Mouse (Mus musculus) right cerebral cortex, postnatal 25 days (tissue): ENCODE results near the gene Letm1.
A peak's percentile ranks its signal among the peaks of the same experiment; 100 is the strongest.

Experiments
- DNase-seq: peaks from one replicate; pipeline ENCODE4 v3.0.0; 2022

The Letm1 gene

GRCm38 (mm10) chr5:33782345-33782998, at the start of gene Letm1:
Letm1 (minus strand) TSS chr5:33782817.
- DNase-seq = peak; percentile 96

GRCm38 (mm10) chr5:33830832-33831231, 48.2 kb upstream of the Letm1 start:
- DNase-seq = no peak

- no peak for DNase-seq
These were observed 47.3 kb upstream of the Letm1 start for GRCm38 (mm10) chr5:33829958-33830357.

- DNase-seq = no peak
These were observed 45.5 kb upstream of the Letm1 start for GRCm38 (mm10) chr5:33828107-33828506.

- no peak for DNase-seq
These were observed 43.4 kb upstream of the Letm1 start for GRCm38 (mm10) chr5:33826001-33826400.

GRCm38 (mm10) chr5:33822456-33822855, 39.8 kb upstream of the Letm1 start:
- DNase-seq = no peak

GRCm38 (mm10) chr5:33821901-33822427, 39.3 kb upstream of the Letm1 start:
- DNase-seq = no peak

GRCm38 (mm10) chr5:33820733-33821621, 38.4 kb upstream of the Letm1 start:
- DNase-seq = peak; percentile 42

GRCm38 (mm10) chr5:33819876-33820732, 37.5 kb upstream of the Letm1 start, which contains the start of gene Nsd2:
Nsd2 (plus strand) TSS chr5:33820725.
- DNase-seq = peak; percentile 96

GRCm38 (mm10) chr5:33819141-33819875, 36.7 kb upstream of the Letm1 start:
- DNase-seq = peak; percentile 52

GRCm38 (mm10) chr5:33818104-33818503, 35.5 kb upstream of the Letm1 start:
- DNase-seq = no peak

GRCm38 (mm10) chr5:33816008-33816725, 33.5 kb upstream of the Letm1 start:
- DNase-seq = no peak

- no peak for DNase-seq
These were observed 28.9 kb upstream of the Letm1 start for GRCm38 (mm10) chr5:33811519-33811918.

- no peak for DNase-seq
These were observed 20.7 kb upstream of the Letm1 start for GRCm38 (mm10) chr5:33803337-33803736.

GRCm38 (mm10) chr5:33791912-33792643, 9.5 kb upstream of the Letm1 start:
- DNase-seq = no peak

GRCm38 (mm10) chr5:33782999-33783390, 378 bp upstream of the Letm1 start:
- no peak for DNase-seq

- DNase-seq = no peak
These were observed 663 bp downstream of the Letm1 start for GRCm38 (mm10) chr5:33781964-33782344.

GRCm38 (mm10) chr5:33777195-33777594, 5.4 kb downstream of the Letm1 start:
- no peak for DNase-seq

GRCm38 (mm10) chr5:33743481-33743880, 39.1 kb downstream of the Letm1 start:
- DNase-seq = no peak

GRCm38 (mm10) chr5:33740548-33740947, 42.1 kb downstream of the Letm1 start:
- DNase-seq = no peak

GRCm38 (mm10) chr5:33738341-33738740, 44.3 kb downstream of the Letm1 start:
- DNase-seq = no peak
